ENCODE assay signal across 8 mouse cellular contexts in genomic region chr7:41393048-41393971, GRCm38 (mm10). TPM values are rescaled to one million over a fixed set of nuclear protein-coding genes. Genes with fewer than 3 reads are reported as not detected.
DNase-seq lines count a peak whose midpoint lies in the region; ATAC-seq and TF ChIP-seq lines count a peak whose summit lies in the region.

Gene AI987944, minus strand, starts transcription at chr7:41393379.

- no peaks in the 10 kb centered on the region for H3K27me3 ChIP-seq in embryonic facial prominence, embryonic 13.5 days
- no peaks in the 10 kb centered on the region for H3K27me3 ChIP-seq in kidney, adult 2 months (replicated peaks; ENCODE audit: control insufficient read depth, insufficient read depth, low read length)
- no peaks in the 10 kb centered on the region for H3K27me3 ChIP-seq in limb, embryonic 12.5 days
- H3K27me3 ChIP-seq in midbrain, embryonic 15.5 days (replicated peaks): no peaks in the 10 kb centered on the region
- no peaks in the 10 kb centered on the region for H3K27me3 ChIP-seq in spleen, adult 2 months (ENCODE audit: control insufficient read depth, insufficient read depth, low read length)

- WGBS in embryonic facial prominence, embryonic 13.5 days: under 1% methylated on average over 25 of the region's 25 CpGs
- WGBS in kidney, adult 2 months: under 1% methylated on average over 25 of the region's 25 CpGs
- WGBS in limb, embryonic 12.5 days: under 1% methylated on average over 25 of the region's 25 CpGs
- under 1% methylated on average over 25 of the region's 25 CpGs for WGBS in midbrain, embryonic 15.5 days
- WGBS in spleen, adult 2 months: under 1% methylated on average over 25 of the region's 25 CpGs

- peak within 1 kb of the TSS; percentile 65 for H3K4me2 ChIP-seq in embryonic facial prominence, embryonic 13.5 days
- peak within 1 kb of the TSS; percentile 60 for H3K4me2 ChIP-seq in limb, embryonic 12.5 days
- H3K4me2 ChIP-seq in midbrain, embryonic 15.5 days: peak within 1 kb of the TSS; percentile 68

- ATAC-seq in embryonic facial prominence, embryonic 13.5 days (ENCODE audit: insufficient number of reproducible peaks, insufficient read depth, low FRiP score, low TSS enrichment, low read depth): peak; percentile 96
- peak; percentile 99 for ATAC-seq in limb, embryonic 12.5 days (ENCODE audit: insufficient number of reproducible peaks, insufficient read depth, low FRiP score, low TSS enrichment, low read depth)
- ATAC-seq in midbrain, embryonic 15.5 days (replicated peaks): peak; percentile 99

- peak within 1 kb of the TSS; percentile 84 for H3K27ac ChIP-seq in embryonic facial prominence, embryonic 13.5 days
- peak within 1 kb of the TSS; percentile 89 for H3K27ac ChIP-seq in kidney, adult 2 months (ENCODE audit: insufficient read depth, low read depth, low read length)
- H3K27ac ChIP-seq in limb, embryonic 12.5 days: peak within 1 kb of the TSS; percentile 79
- H3K27ac ChIP-seq in midbrain, embryonic 15.5 days: peak within 1 kb of the TSS; percentile 87
- peak within 1 kb of the TSS; percentile 85 for H3K27ac ChIP-seq in spleen, adult 2 months (ENCODE audit: insufficient read depth, low read length)

- peak within 1 kb of the TSS; percentile 63 for H3K4me3 ChIP-seq in embryonic facial prominence, embryonic 13.5 days
- H3K4me3 ChIP-seq in kidney, adult 2 months (ENCODE audit: insufficient read depth, low read depth, low read length): peak within 1 kb of the TSS; percentile 74
- peak within 1 kb of the TSS; percentile 56 for H3K4me3 ChIP-seq in limb, embryonic 12.5 days (replicated peaks)
- H3K4me3 ChIP-seq in midbrain, embryonic 15.5 days: peak within 1 kb of the TSS; percentile 54
- peak within 1 kb of the TSS; percentile 64 for H3K4me3 ChIP-seq in spleen, adult 2 months (ENCODE audit: extremely low read depth, insufficient read depth, insufficient read length)

- no peak for TF ChIP-seq CTCF in kidney, adult 2 months (conservative IDR thresholded peaks at IDR 0.05; ENCODE audit: insufficient read depth, insufficient read length, low read depth, low read length)
- no peak for TF ChIP-seq CTCF in spleen, adult 2 months (IDR thresholded peaks at IDR 0.05; ENCODE audit: extremely low read depth, insufficient read depth, insufficient read length, insufficient replicate concordance)

- H3K9me3 ChIP-seq in embryonic facial prominence, embryonic 13.5 days: no peaks in the 10 kb centered on the region
- no peaks in the 10 kb centered on the region for H3K9me3 ChIP-seq in limb, embryonic 12.5 days
- peaks cover 4% of the 10 kb centered on the region; the same call in 1 of the 2 replicates for H3K9me3 ChIP-seq in midbrain, embryonic 15.5 days

- no peak for TF ChIP-seq POLR2A in kidney, adult 2 months (IDR thresholded peaks at IDR 0.05; ENCODE audit: low read depth, low read length)
- no peak for TF ChIP-seq POLR2A in spleen, adult 2 months (IDR thresholded peaks at IDR 0.05; ENCODE audit: low read depth, low read length)

- peak; percentile 68 for DNase-seq in 3134 (ENCODE audit: extremely low read depth, insufficient read length, low spot score)
- peak; percentile 85 to 90 for DNase-seq in adrenal gland, postnatal 36 days
- DNase-seq in heart, adult 18-20 months: peak; percentile 92 to 93
- peak; percentile 95 for DNase-seq in kidney, adult 2 months
- DNase-seq in spleen, adult 2 months (ENCODE audit: low read depth in 1 of 2, low spot score in 2 of 2): peak; percentile 75 to 87

- H3K36me3 ChIP-seq in embryonic facial prominence, embryonic 13.5 days: no peaks in the 10 kb centered on the region
- H3K36me3 ChIP-seq in kidney, adult 2 months (ENCODE audit: control insufficient read depth, insufficient read depth, low read length): no peaks in the 10 kb centered on the region
- H3K36me3 ChIP-seq in limb, embryonic 12.5 days: no peaks in the 10 kb centered on the region; the same call in 1 of the 2 replicates
- H3K36me3 ChIP-seq in midbrain, embryonic 15.5 days (replicated peaks): no peaks in the 10 kb centered on the region
- no peaks in the 10 kb centered on the region for H3K36me3 ChIP-seq in spleen, adult 2 months (ENCODE audit: control insufficient read depth, insufficient read depth, low read length)

- no peaks in the 10 kb centered on the region for H3K4me1 ChIP-seq in embryonic facial prominence, embryonic 13.5 days
- no peaks in the 10 kb centered on the region for H3K4me1 ChIP-seq in kidney, adult 2 months (ENCODE audit: control insufficient read depth, insufficient read depth, low read length)
- no peaks in the 10 kb centered on the region for H3K4me1 ChIP-seq in limb, embryonic 12.5 days (replicated peaks)
- H3K4me1 ChIP-seq in midbrain, embryonic 15.5 days: peaks cover 4% of the 10 kb centered on the region; the same call in 1 of the 2 replicates
- H3K4me1 ChIP-seq in spleen, adult 2 months (ENCODE audit: control insufficient read depth, insufficient read depth, insufficient read length): no peaks in the 10 kb centered on the region; the same call in 1 of the 2 replicates

- H3K9ac ChIP-seq in embryonic facial prominence, embryonic 13.5 days: peak within 1 kb of the TSS; percentile 75
- peak within 1 kb of the TSS; percentile 62 for H3K9ac ChIP-seq in limb, embryonic 12.5 days (replicated peaks)
- H3K9ac ChIP-seq in midbrain, embryonic 15.5 days: peak within 1 kb of the TSS; percentile 53

RNA-seq across cellular contexts. Expression of gene AI987944, which starts in this region (rescaled TPM):
- 10 to 100 TPM; 10.8 to 13.1 TPM for total RNA-seq in adrenal gland, postnatal 36 days (2021)
- 11.2 and 13.2 TPM in 2 replicates for polyA plus RNA-seq in embryonic facial prominence, embryonic 13.5 days (2015; fragmentation: Nextera tagmentation; extraction: Ambion mirVana)
- total RNA-seq in heart, adult 18-20 months (2021): 10 to 100 TPM; 10.5 to 12.0 TPM
- polyA plus RNA-seq in kidney, adult 2 months (2012; rRNA removed): 4.6 and 6.3 TPM in 2 replicates
- polyA plus RNA-seq in limb, embryonic 12.5 days (2016; fragmentation: Nextera tagmentation; extraction: Ambion mirVana): 9.4 and 9.7 TPM in 2 replicates
- 7.5 and 8.6 TPM in 2 replicates for polyA plus RNA-seq in midbrain, embryonic 15.5 days (2015; fragmentation: Nextera tagmentation; extraction: Ambion mirVana)
- polyA plus RNA-seq in spleen, adult 2 months (2012; rRNA removed): 2.6 and 3.8 TPM in 2 replicates

Comparison
In these comparisons a context has a peak if more than half of its experiments do, and no peak if none do; other contexts are left out.
1. Peak in every context shown above with its lines: DNase-seq, ATAC-seq, H3K4me3 ChIP-seq and H3K27ac ChIP-seq.